Mouse (Mus musculus) midbrain, embryonic 12.5 days (tissue): Measurements from ENCODE around the gene Reep1. TPM values are rescaled to one million over a fixed set of nuclear protein-coding genes. Genes with fewer than 3 reads are reported as not detected.
"Not testable (repeated sequence)": the region's sequence is repeated elsewhere in the genome, so short reads cannot be mapped to it uniquely, and the experiment has no call there.

Source experiments
- ATAC-seq: fragments of 200-750 bp; cut with Nextera tagmentation; 2 replicates; pipeline ENCODE4 v1.8.0; 2017; ENCODE audit warnings: low read depth, moderate TSS enrichment, moderate library complexity; ENCODE audit not compliant: low FRiP score
- H3K27ac ChIP-seq: fragments of 300-500 bp; sonication (generic); replicated peaks from 2 replicates; pipeline ENCODE4 v1.5.1; 2016; ENCODE audit warnings: mild to moderate bottlenecking
- H3K27me3 ChIP-seq: fragments of 300-500 bp; sonication (generic); 2 replicates; pipeline ENCODE4 v1.6.1; 2016; ENCODE audit warnings: mild to moderate bottlenecking
- H3K36me3 ChIP-seq: fragments of 300-500 bp; sonication (generic); 2 replicates; pipeline ENCODE4 v1.6.1; 2016
- H3K4me1 ChIP-seq: fragments of 300-500 bp; sonication (generic); 2 replicates; pipeline ENCODE4 v1.6.1; 2016
- H3K4me2 ChIP-seq: fragments of 300-500 bp; sonication (generic); replicated peaks from 2 replicates; pipeline ENCODE4 v1.6.1; 2016; ENCODE audit warnings: mild to moderate bottlenecking, moderate library complexity
- H3K4me3 ChIP-seq: fragments of 300-500 bp; sonication (generic); 2 replicates; pipeline ENCODE4 v1.5.1; 2016; ENCODE audit warnings: mild to moderate bottlenecking
- H3K9ac ChIP-seq: fragments of 300-500 bp; sonication (generic); replicated peaks from 2 replicates; pipeline ENCODE4 v1.6.1; 2016; ENCODE audit warnings: mild to moderate bottlenecking, moderate library complexity
- H3K9me3 ChIP-seq: fragments of 300-500 bp; sonication (generic); 2 replicates; pipeline ENCODE4 v1.6.1; 2016; ENCODE audit warnings: mild to moderate bottlenecking
- WGBS: fragments of 180-500 bp; shearing (Covaris S2); methylation state at CpG from one replicate; pipeline ENCODE4 v1.1.7; 2016; 5-methylcytosine and 5-hydroxymethylcytosine counted together
- polyA plus RNA-seq: library from polyadenylated mRNA; unstranded; fragments of >200 nt; fragmentation: Nextera tagmentation; extraction: Ambion mirVana; gene quantifications from 2 replicates; pipeline ENCODE4 v1.2.1, GENCODE M21; 2016

Gene Reep1
- polyA plus RNA-seq, 1 experiment from 2014 or later, result 86.3 TPM

DNA sequence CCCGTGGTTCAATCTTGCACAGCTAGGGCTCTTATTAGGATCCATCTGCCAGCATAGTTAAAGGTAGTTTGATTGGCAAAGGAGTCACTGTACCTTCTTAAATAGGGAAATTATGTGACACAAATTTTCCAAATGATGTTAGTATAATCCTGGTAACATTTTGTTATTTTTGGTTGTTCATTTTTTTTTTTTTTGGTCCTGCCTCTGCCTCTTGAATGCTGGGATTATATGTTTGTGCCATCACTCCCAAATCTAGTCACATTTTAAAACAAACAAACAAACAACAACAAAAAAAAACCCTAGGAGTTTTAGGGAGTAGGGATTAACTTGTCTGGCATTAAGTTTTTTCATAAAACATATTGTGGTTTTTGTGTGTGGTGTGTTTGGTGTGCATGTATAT, 119.5 kb downstream of the Reep1 start, which contains the start of gene Mrpl35:
Gene Mrpl35, minus strand, starts transcription at position 101 of the 400 bp plus-strand sequence.
- 47% methylated on average over 1 of the region's 1 CpGs for WGBS

GRCm38 (mm10) chr6:71829768-71830167, 122.4 kb downstream of the Reep1 start:
- Histone ChIP-seq H3K4me3 (peak overlapping the region; percentile 98; the same call in 1 of the 2 replicates), H3K27ac (no peak overlapping the region)
- 92% methylated on average over 9 of the region's 9 CpGs for WGBS

More for the DNA sequence above, 119.5 kb downstream of the Reep1 start, which contains the start of gene Mrpl35:
- no peak within 1 kb of the TSS for H3K27ac ChIP-seq
- no peaks in the 10 kb centered on the region for H3K9me3 ChIP-seq
- ATAC-seq, result no peak
- no peak within 1 kb of the TSS for H3K9ac ChIP-seq
- no peak within 1 kb of the TSS for H3K4me3 ChIP-seq
- no peak within 1 kb of the TSS for H3K4me2 ChIP-seq
- H3K4me1 ChIP-seq, result peaks cover 11% of the 10 kb centered on the region
- H3K36me3 ChIP-seq, result no peaks in the 10 kb centered on the region
- H3K27me3 ChIP-seq, result no peaks in the 10 kb centered on the region

GRCm38 (mm10) chr6:71830690-71831580, 123.6 kb downstream of the Reep1 start, which contains the start of gene Immt:
Gene Immt (plus strand): TSS chr6:71831331.
- H3K4me1 ChIP-seq, result peaks cover 10% of the 10 kb centered on the region
- H3K4me3 ChIP-seq, result peak within 1 kb of the TSS; percentile 98
- ATAC-seq, result peak; percentile 99
- H3K9ac ChIP-seq, result peak within 1 kb of the TSS; percentile 88
- WGBS, result under 1% methylated on average over 64 of the region's 64 CpGs
- H3K27ac ChIP-seq, result peak within 1 kb of the TSS; percentile 86
- peaks cover 14% of the 10 kb centered on the region for H3K36me3 ChIP-seq
- no peaks in the 10 kb centered on the region for H3K27me3 ChIP-seq
- H3K4me2 ChIP-seq, result peak within 1 kb of the TSS; percentile 60
- H3K9me3 ChIP-seq, result no peaks in the 10 kb centered on the region

More at GRCm38 (mm10) chr6:71829768-71830167, 122.4 kb downstream of the Reep1 start:
- ATAC-seq, result no peak
- no peaks in the 10 kb centered on the region for H3K27me3 ChIP-seq
- no peak overlapping the region for H3K4me2 ChIP-seq
- no peaks in the 10 kb centered on the region for H3K9me3 ChIP-seq
- H3K4me1 ChIP-seq, result peaks cover 10% of the 10 kb centered on the region
- no peak overlapping the region for H3K9ac ChIP-seq
- H3K36me3 ChIP-seq, result peaks cover 5% of the 10 kb centered on the region

DNA sequence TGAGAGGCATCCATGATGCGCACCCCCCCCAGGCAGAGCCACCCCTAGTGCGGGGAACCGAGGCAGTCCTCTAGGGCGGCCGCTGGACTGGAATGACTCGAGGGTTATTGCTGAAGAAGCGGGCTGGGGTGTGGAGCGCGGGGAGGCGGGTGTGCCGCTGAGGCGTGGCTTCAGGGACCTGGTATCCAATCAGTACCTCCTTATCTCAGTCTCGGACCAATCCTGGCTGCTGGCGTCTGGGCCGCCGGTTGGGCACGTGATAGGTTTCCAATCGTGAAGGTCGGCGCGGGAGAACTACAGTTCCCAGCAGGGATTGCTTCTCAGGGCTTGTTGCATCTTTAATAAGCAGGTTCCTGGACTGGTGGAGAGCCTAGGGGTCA, 124.2 kb downstream of the Reep1 start:
- Histone ChIP-seq H3K9me3 (no peaks in the 10 kb centered on the region), H3K27me3 (no peaks in the 10 kb centered on the region), H3K9ac (peak overlapping the region; percentile 88), H3K36me3 (peaks cover 14% of the 10 kb centered on the region), H3K4me1 (peaks cover 10% of the 10 kb centered on the region), H3K27ac (peak overlapping the region; percentile 86), H3K4me2 (peak overlapping the region; percentile 60), H3K4me3 (peak overlapping the region; percentile 98)
- WGBS, result under 1% methylated on average over 21 of the region's 21 CpGs
- ATAC-seq, result peak; percentile 99

GRCm38 (mm10) chr6:71836811-71837210, 129.4 kb downstream of the Reep1 start:
- Histone ChIP-seq H3K9ac (no peak overlapping the region), H3K27me3 (no peaks in the 10 kb centered on the region), H3K4me3 (no peak overlapping the region), H3K27ac (no peak overlapping the region), H3K4me2 (no peak overlapping the region), H3K9me3 (no peaks in the 10 kb centered on the region), H3K4me1 (peaks cover 8% of the 10 kb centered on the region), H3K36me3 (peaks cover 14% of the 10 kb centered on the region)
- 88% methylated on average over 2 of the region's 2 CpGs for WGBS
- no peak for ATAC-seq

DNA sequence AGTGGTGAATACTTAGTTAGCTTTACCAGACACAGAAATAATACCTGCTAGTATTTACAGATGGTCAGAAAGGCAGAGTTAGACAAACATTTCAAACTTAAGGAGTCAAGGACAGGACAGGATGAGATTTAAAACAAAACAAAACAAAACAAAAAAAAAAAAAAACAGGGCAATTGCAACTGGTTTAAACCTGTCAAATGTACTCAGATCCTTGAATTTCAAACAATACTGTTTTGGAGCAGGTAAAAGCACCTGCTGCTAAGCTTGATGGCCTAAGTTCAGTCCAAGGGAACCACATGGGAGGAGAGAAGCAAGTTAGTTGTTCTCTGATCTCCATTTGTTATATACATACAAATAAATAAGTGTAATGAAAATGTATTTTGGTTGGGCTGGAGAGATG, 132.5 kb downstream of the Reep1 start:
- Histone ChIP-seq H3K9ac (no peak overlapping the region), H3K9me3 (no peaks in the 10 kb centered on the region), H3K27me3 (no peaks in the 10 kb centered on the region), H3K4me1 (no peaks in the 10 kb centered on the region), H3K27ac (no peak overlapping the region), H3K4me3 (no peak overlapping the region), H3K4me2 (no peak overlapping the region), H3K36me3 (peaks cover 12% of the 10 kb centered on the region)
- ATAC-seq, result no peak

GRCm38 (mm10) chr6:71840597-71841290, 133.4 kb downstream of the Reep1 start:
- no peak for ATAC-seq
- Histone ChIP-seq H3K4me1 (no peaks in the 10 kb centered on the region), H3K27ac (no peak overlapping the region), H3K9me3 (no peaks in the 10 kb centered on the region), H3K36me3 (peaks cover 8% of the 10 kb centered on the region; the same call in 1 of the 2 replicates), H3K27me3 (no peaks in the 10 kb centered on the region), H3K9ac (no peak overlapping the region), H3K4me3 (no peak overlapping the region), H3K4me2 (no peak overlapping the region)
- 92% methylated on average over 1 of the region's 1 CpGs for WGBS

DNA sequence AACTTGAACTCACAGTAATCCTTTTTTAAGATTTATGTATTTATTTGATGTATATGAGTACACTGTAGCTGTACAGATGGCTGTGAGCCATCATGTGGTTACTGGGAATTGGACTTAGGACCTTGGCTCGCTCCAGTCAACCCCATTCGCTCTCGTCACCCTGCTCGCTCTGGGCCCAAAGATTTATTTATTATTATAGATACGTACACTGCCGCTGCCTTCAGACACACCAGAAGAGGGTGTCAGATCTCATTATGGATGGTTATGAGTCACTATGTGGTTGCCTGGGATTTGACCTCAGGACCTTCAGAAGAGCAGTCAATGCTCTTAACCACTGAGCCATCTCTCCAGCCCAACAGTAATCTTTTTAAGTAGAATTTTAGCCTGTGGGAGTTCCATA, 139.5 kb downstream of the Reep1 start:
- H3K9ac ChIP-seq, H3K27me3 ChIP-seq, H3K4me2 ChIP-seq, ATAC-seq, H3K4me1 ChIP-seq, H3K27ac ChIP-seq, H3K9me3 ChIP-seq, H3K4me3 ChIP-seq: not testable (repeated sequence)
- H3K36me3 ChIP-seq, result peaks cover 35% of the 10 kb centered on the region
- 97% methylated on average over 6 of the region's 6 CpGs for WGBS

Other genes with a start within 250 kb of the Reep1 start
- gene Rnf103, start 213.7 kb upstream of the Reep1 start, polyA plus RNA-seq, result 25.0 and 27.4 TPM in 2 replicates
- gene Chmp3, start 163.8 kb upstream of the Reep1 start, polyA plus RNA-seq, result 47.4 and 52.9 TPM in 2 replicates
- 93.3 and 94.9 TPM in 2 replicates for gene Kdm3a, start 74.6 kb upstream of the Reep1 start, polyA plus RNA-seq
- gene Mrpl35, start 119.4 kb downstream of the Reep1 start, polyA plus RNA-seq, result 47.0 and 47.7 TPM in 2 replicates
- 163 and 168 TPM in 2 replicates for gene Immt, start 123.8 kb downstream of the Reep1 start, polyA plus RNA-seq
- gene Ptcd3, start 201.2 kb downstream of the Reep1 start, polyA plus RNA-seq, result 112 and 119 TPM in 2 replicates
- 32.8 and 34.2 TPM in 2 replicates for gene Polr1a, start 201.5 kb downstream of the Reep1 start, polyA plus RNA-seq